Mouse (Mus musculus) thymus, adult 2 months (tissue): ENCODE results near the gene Ubl5.

ENCODE experiments used
- CTCF ChIP-seq: fragments of 200-500 bp; IDR thresholded peaks from 2 replicates; pipeline ENCODE4 v1.5.1; 2012; ENCODE audit warnings: mild to moderate bottlenecking, control low read depth, low read length, moderate library complexity, borderline replicate concordance; ENCODE audit not compliant: control insufficient read depth, poor library complexity, insufficient read depth; ENCODE audit errors: extremely low read depth
- POLR2A ChIP-seq: fragments of 200-500 bp; IDR thresholded peaks from 2 replicates; pipeline ENCODE4 v1.6.1; 2012; ENCODE audit warnings: mild to moderate bottlenecking, low read length, control low read depth, moderate library complexity; ENCODE audit not compliant: control insufficient read depth, poor library complexity, insufficient read depth; ENCODE audit errors: extremely low read depth

DNA sequence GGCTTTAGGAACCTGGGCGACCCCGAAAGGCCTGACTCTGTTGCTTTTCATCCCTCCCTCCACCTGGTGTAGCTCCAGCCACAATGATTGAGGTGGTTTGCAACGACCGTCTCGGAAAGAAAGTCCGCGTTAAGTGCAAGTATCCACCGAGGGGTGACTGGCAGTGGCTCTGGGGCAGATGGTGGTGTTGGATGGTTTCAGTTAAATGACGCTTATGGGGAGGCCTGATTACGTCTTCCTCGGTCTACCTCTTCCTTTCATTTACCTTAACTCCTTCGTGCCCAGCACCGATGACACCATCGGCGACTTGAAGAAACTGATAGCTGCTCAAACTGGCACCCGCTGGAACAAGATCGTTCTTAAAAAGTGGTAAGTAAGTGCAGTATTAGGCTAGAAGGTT is 2.4 kb downstream of the Ubl5 start:
- TF ChIP-seq CTCF (no peak), POLR2A (no peak)
